Comparison of ENCODE assay signal across 8 mouse cellular contexts in the genomic region with DNA sequence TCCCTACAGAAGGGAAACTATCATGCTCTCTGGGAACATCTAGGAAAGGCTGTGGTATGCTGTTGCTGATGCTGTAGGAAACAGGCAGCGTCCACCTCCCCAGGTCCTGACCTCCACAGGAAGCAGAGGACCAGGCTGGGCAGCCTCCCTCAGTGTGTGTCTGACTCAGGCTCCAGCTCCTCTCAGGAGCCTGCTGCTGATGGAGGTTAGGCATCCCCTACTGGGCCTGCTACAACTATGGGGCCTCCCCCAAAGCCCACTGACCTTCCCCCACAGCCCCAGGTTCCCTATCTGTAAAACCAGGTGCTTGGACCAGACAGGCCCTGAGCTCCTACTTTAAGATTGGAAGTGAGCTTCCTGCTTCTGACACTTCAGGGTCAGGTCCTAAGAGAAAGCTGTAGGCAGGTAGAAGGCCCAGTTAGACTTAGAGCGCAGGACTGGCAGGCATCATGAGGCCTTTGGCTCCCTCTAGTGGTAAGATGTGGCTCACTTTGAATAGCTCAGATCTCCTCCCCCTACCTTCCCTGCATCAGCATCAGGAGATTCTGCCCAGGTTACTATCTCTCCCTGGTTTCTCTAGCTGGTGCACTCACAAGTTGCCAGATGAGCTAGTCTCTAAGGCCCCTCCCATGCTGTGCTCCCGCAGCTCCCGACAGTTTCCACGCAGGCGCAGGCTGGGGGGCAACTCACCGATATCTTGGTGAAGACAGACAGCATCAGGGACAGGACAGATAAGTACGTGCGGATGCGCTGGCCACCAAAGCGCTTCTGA. TPM values are rescaled to one million over a fixed set of nuclear protein-coding genes. Genes with fewer than 3 reads are reported as not detected.
DNase-seq lines count a peak whose midpoint lies in the region; ATAC-seq lines count a peak whose summit lies in the region.

No protein-coding gene starts in this region.

- no peak overlapping the region for H3K4me2 ChIP-seq in hindbrain, embryonic 15.5 days

- H3K36me3 ChIP-seq in hindbrain, embryonic 15.5 days = no peaks in the 10 kb centered on the region

- WGBS in hindbrain, embryonic 15.5 days = 48% methylated on average over 11 of the region's 11 CpGs

- no peak overlapping the region for H3K27ac ChIP-seq in hindbrain, embryonic 15.5 days (replicated peaks)

- H3K27me3 ChIP-seq in hindbrain, embryonic 15.5 days = no peaks in the 10 kb centered on the region

- no peaks in the 10 kb centered on the region for H3K9me3 ChIP-seq in hindbrain, embryonic 15.5 days

- peak; percentile 79 for ATAC-seq in hindbrain, embryonic 15.5 days (ENCODE audit: low FRiP score, low read depth)

- DNase-seq in T-cell, adult 2 months (ENCODE audit: low spot score) = peak; percentile 73
- peak; percentile 88 to 91 for DNase-seq in cerebellum, postnatal 14 days
- peak; percentile 19 to 61 for DNase-seq in frontal cortex, postnatal 25 days (ENCODE audit: low spot score in 2 of 2)
- DNase-seq in layer of hippocampus, postnatal 25 days (ENCODE audit: extremely low spot score in 1 of 2, low spot score in 1 of 2) = peak; percentile 50 to 63
- DNase-seq in lung, postnatal 10 days = peak; percentile 85
- DNase-seq in right cerebral cortex, adult 2 months (ENCODE audit: low spot score in 2 of 2) = peak; percentile 82 to 84
- peak; percentile 63 for DNase-seq in urinary bladder, postnatal 25 days (ENCODE audit: low spot score)

- H3K9ac ChIP-seq in hindbrain, embryonic 15.5 days = no peak overlapping the region

- H3K4me3 ChIP-seq in hindbrain, embryonic 15.5 days = no peak overlapping the region

- H3K4me1 ChIP-seq in hindbrain, embryonic 15.5 days (replicated peaks) = no peaks in the 10 kb centered on the region

RNA-seq across cellular contexts. Expression of gene Slc5a10, which starts 6.1 kb away (rescaled TPM):
- not detected in 2 replicates for polyA plus RNA-seq in hindbrain, embryonic 15.5 days (2015; fragmentation: Nextera tagmentation; extraction: Ambion mirVana)
- total RNA-seq in layer of hippocampus, postnatal 25 days (2021) = under 1 TPM; 0.38 to 0.62 TPM

RNA-seq across cellular contexts. Expression of gene Fam83g, which starts 30.6 kb away (rescaled TPM):
- 0.24 and 0.31 TPM in 2 replicates for polyA plus RNA-seq in hindbrain, embryonic 15.5 days (2015; fragmentation: Nextera tagmentation; extraction: Ambion mirVana)
- total RNA-seq in layer of hippocampus, postnatal 25 days (2021) = not detected

RNA-seq across cellular contexts. Expression of gene Prpsap2, which starts 47.4 kb away (rescaled TPM):
- 49.7 and 52.0 TPM in 2 replicates for polyA plus RNA-seq in hindbrain, embryonic 15.5 days (2015; fragmentation: Nextera tagmentation; extraction: Ambion mirVana)
- 10 to 100 TPM; 44.9 to 51.4 TPM for total RNA-seq in layer of hippocampus, postnatal 25 days (2021)
